Mouse (Mus musculus): ENCODE data around the gene Clpb. TPM values are rescaled to one million over a fixed set of nuclear protein-coding genes. Genes with fewer than 3 reads are reported as not detected.
A peak's percentile ranks its signal among the peaks of the same experiment; 100 is the strongest.

The Clpb gene
- polyA plus RNA-seq, 1 experiment: 12.5 TPM

DNA sequence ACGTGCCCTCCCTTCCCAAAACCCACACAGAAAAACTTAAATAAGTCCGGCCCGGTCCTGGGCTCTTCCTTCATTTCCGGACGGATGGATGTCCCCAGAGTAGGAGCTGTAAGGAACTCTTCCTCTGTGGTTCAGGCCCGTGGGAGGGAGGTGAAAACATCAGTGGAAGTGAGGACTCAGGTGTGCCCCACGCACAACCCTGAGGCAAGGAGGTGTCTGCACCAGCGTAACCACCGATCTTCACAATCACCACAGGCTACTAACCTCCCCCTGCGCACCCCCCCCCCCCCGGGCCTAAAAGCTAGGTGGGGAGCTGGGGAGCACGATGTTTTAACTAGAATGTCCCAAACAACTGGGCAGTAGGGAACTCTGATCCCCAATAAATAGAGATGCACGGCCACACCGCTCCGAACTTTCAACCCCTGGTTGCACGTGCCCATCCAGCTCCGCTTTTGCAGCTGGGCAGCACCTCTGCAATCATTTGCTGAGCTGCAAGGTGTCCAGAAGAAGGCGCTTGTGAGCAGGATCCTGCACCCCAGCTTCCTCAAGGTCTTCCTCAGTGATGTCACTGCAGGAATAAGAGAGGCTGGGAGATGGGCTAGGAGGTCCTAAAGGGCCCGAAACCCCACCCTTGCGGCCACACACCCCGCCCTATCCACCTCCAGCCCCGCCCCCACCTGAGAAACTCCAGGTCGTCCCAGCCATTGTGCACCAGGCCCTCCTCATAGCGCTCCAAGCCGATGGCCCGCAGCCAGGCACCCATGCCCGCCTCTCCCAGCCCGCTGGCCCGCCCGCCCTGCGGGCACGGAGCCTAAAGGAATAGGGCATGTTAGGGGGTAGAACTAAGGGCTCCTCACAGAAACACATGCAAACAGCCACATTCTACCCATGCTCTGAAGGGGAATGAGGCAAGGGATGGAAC lies 159.7 kb downstream of the Clpb start:
- Histone ChIP-seq H3K27ac (ENCODE audit: control insufficient read depth, insufficient read depth, low read depth, low read length, poor library complexity) (no peak overlapping the region), H3K4me3 (replicated peaks; ENCODE audit: control insufficient read depth, low read depth, low read length) (no peak overlapping the region), H3K4me1 (ENCODE audit: control insufficient read depth, insufficient read depth, low read length) (no peaks in the 10 kb centered on the region)
- WGBS: 72% methylated on average over 32 of the region's 32 CpGs
- 0 out of 2 replicates have a peak, but pooled peaks have one; percentile 13 for TF ChIP-seq CTCF (IDR thresholded peaks at IDR 0.05; ENCODE audit: control insufficient read depth, insufficient read depth, low read length)
- no peak for TF ChIP-seq POLR2A (IDR thresholded peaks at IDR 0.05; ENCODE audit: borderline replicate concordance, control insufficient read depth, low read depth, low read length)

- TF ChIP-seq CTCF (IDR thresholded peaks at IDR 0.05; ENCODE audit: control insufficient read depth, insufficient read depth, low read length): no peak
- no peak for TF ChIP-seq POLR2A (IDR thresholded peaks at IDR 0.05; ENCODE audit: borderline replicate concordance, control insufficient read depth, low read depth, low read length)
- H3K27ac ChIP-seq (ENCODE audit: control insufficient read depth, insufficient read depth, low read depth, low read length, poor library complexity): no peak overlapping the region
- WGBS: 92% methylated on average over 18 of the region's 18 CpGs
- H3K4me3 ChIP-seq (replicated peaks; ENCODE audit: control insufficient read depth, low read depth, low read length): no peak overlapping the region
- no peaks in the 10 kb centered on the region for H3K4me1 ChIP-seq (ENCODE audit: control insufficient read depth, insufficient read depth, low read length)
These were observed 160.6 kb downstream of the Clpb start for GRCm38 (mm10) chr7:101823758-101824630.

- H3K4me1 ChIP-seq (ENCODE audit: control insufficient read depth, insufficient read depth, low read length): no peaks in the 10 kb centered on the region
- TF ChIP-seq CTCF (IDR thresholded peaks at IDR 0.05; ENCODE audit: control insufficient read depth, insufficient read depth, low read length): no peak
- no peak overlapping the region for H3K4me3 ChIP-seq (replicated peaks; ENCODE audit: control insufficient read depth, low read depth, low read length)
- no peak overlapping the region for H3K27ac ChIP-seq (ENCODE audit: control insufficient read depth, insufficient read depth, low read depth, low read length, poor library complexity)
- WGBS: 92% methylated on average over 3 of the region's 3 CpGs
These were observed 166.9 kb downstream of the Clpb start for GRCm38 (mm10) chr7:101830373-101830772.

- Histone ChIP-seq H3K4me1 (ENCODE audit: control insufficient read depth, insufficient read depth, low read length) (no peaks in the 10 kb centered on the region), H3K27ac (ENCODE audit: control insufficient read depth, insufficient read depth, low read depth, low read length, poor library complexity) (no peak overlapping the region), H3K4me3 (replicated peaks; ENCODE audit: control insufficient read depth, low read depth, low read length) (no peak overlapping the region)
- WGBS: 86% methylated on average over 8 of the region's 8 CpGs
- TF ChIP-seq CTCF (IDR thresholded peaks at IDR 0.05; ENCODE audit: control insufficient read depth, insufficient read depth, low read length) (no peak), POLR2A (IDR thresholded peaks at IDR 0.05; ENCODE audit: borderline replicate concordance, control insufficient read depth, low read depth, low read length) (no peak)
These were observed 168.0 kb downstream of the Clpb start for GRCm38 (mm10) chr7:101831437-101831836.

GRCm38 (mm10) chr7:101832372-101832771 lies 168.9 kb downstream of the Clpb start:
- TF ChIP-seq POLR2A (IDR thresholded peaks at IDR 0.05; ENCODE audit: borderline replicate concordance, control insufficient read depth, low read depth, low read length) (no peak), CTCF (IDR thresholded peaks at IDR 0.05; ENCODE audit: control insufficient read depth, insufficient read depth, low read length) (no peak)

GRCm38 (mm10) chr7:101833352-101833751 lies 169.9 kb downstream of the Clpb start:
- no peak overlapping the region for H3K4me3 ChIP-seq (replicated peaks; ENCODE audit: control insufficient read depth, low read depth, low read length)
- no peak overlapping the region for H3K27ac ChIP-seq (ENCODE audit: control insufficient read depth, insufficient read depth, low read depth, low read length, poor library complexity)
- TF ChIP-seq POLR2A (IDR thresholded peaks at IDR 0.05; ENCODE audit: borderline replicate concordance, control insufficient read depth, low read depth, low read length) (no peak), CTCF (IDR thresholded peaks at IDR 0.05; ENCODE audit: control insufficient read depth, insufficient read depth, low read length) (no peak)
- no peaks in the 10 kb centered on the region for H3K4me1 ChIP-seq (ENCODE audit: control insufficient read depth, insufficient read depth, low read length)
- WGBS: 78% methylated on average over 5 of the region's 5 CpGs

More at GRCm38 (mm10) chr7:101832372-101832771, 168.9 kb downstream of the Clpb start:
- no peak overlapping the region for H3K4me3 ChIP-seq (replicated peaks; ENCODE audit: control insufficient read depth, low read depth, low read length)
- no peaks in the 10 kb centered on the region for H3K4me1 ChIP-seq (ENCODE audit: control insufficient read depth, insufficient read depth, low read length)
- H3K27ac ChIP-seq (ENCODE audit: control insufficient read depth, insufficient read depth, low read depth, low read length, poor library complexity): no peak overlapping the region
- WGBS: 78% methylated on average over 4 of the region's 4 CpGs

- Histone ChIP-seq H3K4me1 (ENCODE audit: control insufficient read depth, insufficient read depth, low read length) (no peaks in the 10 kb centered on the region), H3K27ac (ENCODE audit: control insufficient read depth, insufficient read depth, low read depth, low read length, poor library complexity) (no peak overlapping the region), H3K4me3 (replicated peaks; ENCODE audit: control insufficient read depth, low read depth, low read length) (no peak overlapping the region)
- no peak for TF ChIP-seq POLR2A (IDR thresholded peaks at IDR 0.05; ENCODE audit: borderline replicate concordance, control insufficient read depth, low read depth, low read length)
- TF ChIP-seq CTCF (IDR thresholded peaks at IDR 0.05; ENCODE audit: control insufficient read depth, insufficient read depth, low read length): no peak
- 72% methylated on average over 3 of the region's 3 CpGs for WGBS
These were observed 170.6 kb downstream of the Clpb start for GRCm38 (mm10) chr7:101833916-101834584.

Data from bone marrow, adult 2 months (tissue).